Mouse (Mus musculus) heart, adult 10 weeks (tissue): ENCODE measurements around the gene Mreg. TPM values are rescaled to one million over a fixed set of nuclear protein-coding genes. Genes with fewer than 3 reads are reported as not detected.

Experiments
- polyA plus RNA-seq: library from polyadenylated mRNA; stranded (reverse); fragments of 350-450 nt; fragmentation: Illumina TruSeq; extraction: RNeasy Lipid Tissue Mini Kit (QIAGEN cat#74804); gene quantifications from one replicate; pipeline ENCODE4 v1.2.3, GENCODE M21; 2014; ENCODE audit warnings: low read depth, low replicate concordance

Mreg gene
- polyA plus RNA-seq = 25.2 TPM

DNA sequence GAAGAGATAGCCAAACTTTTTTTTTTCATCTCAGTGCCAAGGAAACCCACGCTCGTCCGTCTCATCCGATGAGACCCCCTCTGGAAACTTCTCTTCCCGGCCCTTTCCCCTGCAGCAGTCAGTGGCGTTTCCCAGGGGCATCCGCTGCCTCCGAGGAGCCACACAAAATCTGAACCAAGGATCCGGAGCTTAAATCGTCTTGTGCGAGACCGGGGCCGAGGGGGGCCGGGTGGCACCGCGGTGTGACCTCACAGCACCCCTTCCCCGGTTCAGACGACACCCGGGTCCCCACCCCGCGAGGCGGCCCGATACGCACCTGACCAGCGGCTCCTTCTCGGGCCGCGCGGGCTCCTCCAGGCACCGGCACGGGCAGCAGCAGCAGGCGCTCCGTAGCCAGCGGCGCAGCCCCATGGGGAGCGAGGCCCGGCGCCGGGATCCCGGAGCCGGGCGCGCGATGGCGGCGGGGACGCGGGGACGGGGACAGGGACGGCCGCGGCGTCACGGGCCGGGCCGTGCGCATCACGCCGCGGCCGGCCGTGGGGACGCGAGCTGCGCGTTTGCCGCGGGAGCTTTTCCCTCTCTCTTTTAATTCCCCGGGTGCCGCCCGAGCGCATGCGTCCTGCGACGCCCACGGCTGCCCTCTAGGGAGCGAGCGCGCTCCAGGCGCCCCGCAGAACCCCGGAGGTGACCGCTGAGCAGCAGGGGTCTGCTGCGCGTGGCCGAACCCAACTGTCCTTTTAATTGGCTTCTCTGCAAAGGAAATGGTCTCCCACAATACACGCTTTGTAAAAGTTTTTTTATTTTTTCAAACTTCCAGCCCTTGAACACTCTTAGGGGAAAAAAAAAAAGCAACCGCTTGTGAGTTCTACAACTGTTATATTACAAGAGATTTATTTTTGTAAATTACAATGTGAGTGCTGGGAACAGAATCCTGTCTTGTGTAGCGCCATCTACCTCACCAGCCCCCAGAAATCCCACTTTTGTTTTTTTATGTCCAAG, at the start of gene Mreg:
TSS of gene Mreg (minus strand) at position 607 of the 999 bp plus-strand sequence.

Other genes starting within 250 kb of the Mreg start
- 15.5 TPM for gene Pecr, start 72.0 kb upstream of the Mreg start, polyA plus RNA-seq
- 0.60 TPM for gene Tmem169, start 72.1 kb upstream of the Mreg start, polyA plus RNA-seq
- gene Xrcc5, start 95.1 kb upstream of the Mreg start, polyA plus RNA-seq = 19.2 TPM